Mouse (Mus musculus) c-Kit-negative CD71-positive TER-119-positive erythroid progenitor cells, embryonic 14.5 days (primary cell): ENCODE results near the gene Golgb1.
A peak's percentile ranks its signal among the peaks of the same experiment; 100 is the strongest.
"Not testable (repeated sequence)": the region's sequence is repeated elsewhere in the genome, so short reads cannot be mapped to it uniquely, and the experiment has no call there.

ENCODE experiments used
- DNase-seq: peaks from one replicate; pipeline ENCODE4 v3.0.0-alpha.2; 2013; ENCODE audit warnings: low read depth, low spot score

Gene Golgb1

GRCm38 (mm10) chr16:36874583-36875275, at the start of gene Golgb1, which contains the start of gene Eaf2:
Golgb1 (plus strand) TSS chr16:36875140.
Eaf2 (minus strand) TSS chr16:36875003.
- DNase-seq: peak; percentile 99

- DNase-seq: no peak
Measured at GRCm38 (mm10) chr16:36827611-36828053, 47.3 kb upstream of the Golgb1 start.

- peak; percentile 67 for DNase-seq
Measured at GRCm38 (mm10) chr16:36828054-36828786, 46.7 kb upstream of the Golgb1 start, which contains the start of gene Iqcb1. Iqcb1 (plus strand) TSS chr16:36828385.

- DNase-seq: no peak
Measured at GRCm38 (mm10) chr16:36828820-36829219, 46.1 kb upstream of the Golgb1 start.

- DNase-seq: not testable (repeated sequence)
Measured at GRCm38 (mm10) chr16:36846894-36847293, 28.0 kb upstream of the Golgb1 start.

- DNase-seq: no peak
Measured at GRCm38 (mm10) chr16:36851202-36851601, 23.7 kb upstream of the Golgb1 start.

GRCm38 (mm10) chr16:36863585-36863984, 11.4 kb upstream of the Golgb1 start:
- no peak for DNase-seq

GRCm38 (mm10) chr16:36869442-36869841, 5.5 kb upstream of the Golgb1 start:
- no peak for DNase-seq

- DNase-seq: no peak
Measured at GRCm38 (mm10) chr16:36875276-36875851, 424 bp downstream of the Golgb1 start.

GRCm38 (mm10) chr16:36877316-36877715, 2.4 kb downstream of the Golgb1 start:
- DNase-seq: no peak

GRCm38 (mm10) chr16:36882737-36883343, 7.9 kb downstream of the Golgb1 start:
- no peak for DNase-seq

GRCm38 (mm10) chr16:36884881-36885280, 9.9 kb downstream of the Golgb1 start:
- no peak for DNase-seq

- DNase-seq: no peak
Measured at GRCm38 (mm10) chr16:36885912-36886311, 11.0 kb downstream of the Golgb1 start.

GRCm38 (mm10) chr16:36887546-36887945, 12.6 kb downstream of the Golgb1 start:
- DNase-seq: no peak

- DNase-seq: peak; percentile 79
Measured at GRCm38 (mm10) chr16:36890559-36890958, 15.6 kb downstream of the Golgb1 start.

GRCm38 (mm10) chr16:36891415-36891814, 16.5 kb downstream of the Golgb1 start:
- DNase-seq: no peak

GRCm38 (mm10) chr16:36893317-36893716, 18.4 kb downstream of the Golgb1 start:
- DNase-seq: no peak

GRCm38 (mm10) chr16:36896712-36897111, 21.8 kb downstream of the Golgb1 start:
- no peak for DNase-seq

GRCm38 (mm10) chr16:36903156-36903555, 28.2 kb downstream of the Golgb1 start:
- no peak for DNase-seq

GRCm38 (mm10) chr16:36911909-36912308, 37.0 kb downstream of the Golgb1 start:
- DNase-seq: no peak

- no peak for DNase-seq
Measured at GRCm38 (mm10) chr16:36912311-36912710, 37.4 kb downstream of the Golgb1 start.

GRCm38 (mm10) chr16:36914195-36914594, 39.3 kb downstream of the Golgb1 start:
- DNase-seq: no peak
